Mouse (Mus musculus): ENCODE measurements at regions not wholly inside any gene's neighbourhood (a gene's known extent, or its start where the extent isn't known, plus 50 kb on each side); places are given as distances from the start of the nearest gene placed in this dataset.

DNA sequence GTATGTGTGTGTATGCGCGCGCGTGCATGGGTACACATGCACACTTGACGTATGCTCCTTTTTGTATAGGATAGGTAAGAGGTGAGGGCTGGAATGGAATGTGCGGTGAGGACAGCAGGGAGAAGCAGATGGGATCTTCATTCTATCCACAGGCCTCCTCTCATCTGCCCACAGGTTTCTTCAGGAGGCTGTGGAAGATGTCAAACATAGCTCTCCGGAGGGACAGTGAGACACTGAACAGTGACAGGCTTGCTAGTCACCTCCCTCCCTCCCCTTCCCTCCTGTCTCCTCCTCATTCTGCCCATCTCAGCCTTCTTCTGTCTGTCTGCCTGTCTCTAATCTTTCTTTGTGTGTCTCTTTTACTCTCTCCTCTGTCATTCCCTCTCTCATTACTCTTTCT lies 124.6 kb downstream of the En1 start:
- H3K27ac ChIP-seq: no peak overlapping the region
- no peak for ATAC-seq (ENCODE audit: low FRiP score)
- no peaks in the 10 kb centered on the region for H3K4me1 ChIP-seq (replicated peaks; ENCODE audit: control insufficient read depth, insufficient read depth, low read length)
- H3K4me2 ChIP-seq (replicated peaks): no peak overlapping the region
- no peaks in the 10 kb centered on the region for H3K36me3 ChIP-seq (replicated peaks; ENCODE audit: control insufficient read depth, insufficient read depth)
- H3K27me3 ChIP-seq (ENCODE audit: control insufficient read depth, insufficient read depth, low read length): no peaks in the 10 kb centered on the region
- H3K9me3 ChIP-seq (ENCODE audit: control insufficient read depth, low read length): no peaks in the 10 kb centered on the region
- no peak overlapping the region for H3K4me3 ChIP-seq (replicated peaks; ENCODE audit: low read length)
- 89% methylated on average over 7 of the region's 7 CpGs for WGBS
- DNase-seq (ENCODE audit: low spot score): no peak
- H3K9ac ChIP-seq: no peak overlapping the region

DNA sequence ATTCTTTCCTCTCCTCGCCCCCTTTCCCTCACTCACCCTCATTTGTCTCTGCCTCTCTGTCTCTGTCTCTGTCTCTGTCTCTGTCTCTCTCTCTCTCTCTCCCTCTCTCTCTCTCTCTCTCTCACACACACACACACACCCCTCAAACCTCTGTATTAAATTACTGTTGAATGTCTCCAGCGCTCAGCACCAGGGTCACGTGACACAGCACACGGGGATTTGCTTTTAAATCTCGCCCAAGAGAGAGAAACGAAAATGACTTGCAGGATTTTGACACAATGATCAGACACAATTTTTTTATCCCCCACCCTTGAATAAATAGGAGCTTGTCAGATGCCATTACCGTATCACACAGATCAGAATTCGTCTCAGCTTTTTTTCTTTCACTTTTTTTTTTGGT lies 125.2 kb downstream of the En1 start:
- DNase-seq (ENCODE audit: low spot score): no peak

DNA sequence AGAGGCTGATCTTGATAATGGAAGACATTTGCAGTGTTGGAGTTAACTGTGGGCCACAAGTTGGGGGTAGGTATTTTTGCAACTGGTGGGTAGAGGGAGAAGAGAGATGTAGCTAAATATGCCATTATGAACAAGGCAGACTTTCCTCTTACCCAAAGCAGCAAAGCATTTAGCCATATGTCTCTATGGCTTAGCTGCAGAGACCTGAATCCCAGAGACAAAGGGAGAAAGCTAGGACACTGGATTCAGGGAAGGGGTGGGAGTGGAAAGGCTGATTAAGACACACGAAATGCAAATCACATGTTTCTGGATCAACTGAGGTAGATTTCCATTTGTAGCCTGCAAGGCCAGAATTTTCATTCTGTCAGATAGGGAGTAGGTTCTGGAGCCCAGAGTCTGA lies 129.8 kb downstream of the En1 start:
- no peaks in the 10 kb centered on the region for H3K4me1 ChIP-seq (replicated peaks; ENCODE audit: control insufficient read depth, insufficient read depth, low read length)
- no peak overlapping the region for H3K4me2 ChIP-seq (replicated peaks)
- no peaks in the 10 kb centered on the region for H3K9me3 ChIP-seq (ENCODE audit: control insufficient read depth, low read length)
- 71% methylated on average over 1 of the region's 1 CpGs for WGBS
- ATAC-seq (ENCODE audit: low FRiP score) (no peak), DNase-seq (ENCODE audit: low spot score) (no peak)
- H3K9ac ChIP-seq: no peak overlapping the region
- H3K27me3 ChIP-seq (ENCODE audit: control insufficient read depth, insufficient read depth, low read length): no peaks in the 10 kb centered on the region
- H3K4me3 ChIP-seq (replicated peaks; ENCODE audit: low read length): no peak overlapping the region
- no peaks in the 10 kb centered on the region for H3K36me3 ChIP-seq (replicated peaks; ENCODE audit: control insufficient read depth, insufficient read depth)
- H3K27ac ChIP-seq: no peak overlapping the region

More for the DNA sequence above, 125.2 kb downstream of the En1 start:
- H3K36me3 ChIP-seq (replicated peaks; ENCODE audit: control insufficient read depth, insufficient read depth): no peaks in the 10 kb centered on the region
- H3K4me3 ChIP-seq (replicated peaks; ENCODE audit: low read length): no peak overlapping the region
- H3K27ac ChIP-seq: no peak overlapping the region
- no peaks in the 10 kb centered on the region for H3K27me3 ChIP-seq (ENCODE audit: control insufficient read depth, insufficient read depth, low read length)
- H3K4me1 ChIP-seq (replicated peaks; ENCODE audit: control insufficient read depth, insufficient read depth, low read length): no peaks in the 10 kb centered on the region
- no peaks in the 10 kb centered on the region for H3K9me3 ChIP-seq (ENCODE audit: control insufficient read depth, low read length)
- H3K4me2 ChIP-seq (replicated peaks): no peak overlapping the region
- ATAC-seq (ENCODE audit: low FRiP score): no peak
- no peak overlapping the region for H3K9ac ChIP-seq
- 75% methylated on average over 8 of the region's 8 CpGs for WGBS

DNA sequence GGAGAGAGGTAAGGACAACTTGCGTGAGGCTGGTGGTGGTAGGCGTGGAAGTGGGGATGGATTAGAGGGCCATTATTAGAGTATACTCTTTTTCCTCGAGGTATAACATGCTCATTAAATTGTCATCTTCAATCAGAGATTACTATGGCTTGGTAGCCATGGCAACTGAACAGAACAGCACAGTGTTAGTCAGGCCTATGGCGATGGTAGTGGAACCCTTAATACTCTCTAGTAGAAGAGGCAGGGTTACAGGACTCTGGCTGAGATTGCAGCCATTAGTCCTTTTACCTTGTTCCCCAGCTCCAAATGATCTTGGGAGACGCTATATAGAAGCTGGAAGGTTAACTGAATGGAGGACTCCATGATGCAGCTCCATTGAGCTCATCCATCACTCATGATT lies 131.5 kb downstream of the En1 start:
- H3K36me3 ChIP-seq (replicated peaks; ENCODE audit: control insufficient read depth, insufficient read depth): no peaks in the 10 kb centered on the region
- H3K4me3 ChIP-seq (replicated peaks; ENCODE audit: low read length): no peak overlapping the region
- no peaks in the 10 kb centered on the region for H3K27me3 ChIP-seq (ENCODE audit: control insufficient read depth, insufficient read depth, low read length)
- H3K4me1 ChIP-seq (replicated peaks; ENCODE audit: control insufficient read depth, insufficient read depth, low read length): no peaks in the 10 kb centered on the region
- no peak overlapping the region for H3K4me2 ChIP-seq (replicated peaks)
- WGBS: 76% methylated on average over 5 of the region's 5 CpGs
- H3K27ac ChIP-seq: no peak overlapping the region
- DNase-seq (ENCODE audit: low spot score) (no peak), ATAC-seq (ENCODE audit: low FRiP score) (no peak; the same call in 1 of the 2 replicates)
- no peaks in the 10 kb centered on the region for H3K9me3 ChIP-seq (ENCODE audit: control insufficient read depth, low read length)
- no peak overlapping the region for H3K9ac ChIP-seq

DNA sequence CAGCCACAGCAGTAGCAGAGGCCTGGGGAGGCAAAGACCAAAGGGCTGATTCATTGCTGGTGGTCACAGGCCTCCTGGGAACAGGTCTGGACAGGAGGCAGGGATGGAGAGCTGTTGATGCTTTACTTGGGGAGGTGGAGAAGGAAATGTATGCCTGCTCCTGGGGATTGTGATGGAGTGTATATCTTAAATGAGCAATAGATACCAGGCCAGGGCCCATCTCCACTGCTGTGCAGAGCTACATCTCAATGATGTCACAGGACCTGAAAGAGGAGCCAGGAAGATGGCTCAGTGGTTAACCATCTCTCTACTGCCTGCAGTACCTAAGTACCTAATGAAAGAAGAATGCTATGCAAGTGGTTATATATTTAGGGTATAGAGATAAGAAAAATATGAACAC lies 132.6 kb downstream of the En1 start:
- Histone ChIP-seq H3K4me2 (replicated peaks) (no peak overlapping the region), H3K9me3 (ENCODE audit: control insufficient read depth, low read length) (no peaks in the 10 kb centered on the region), H3K9ac (no peak overlapping the region), H3K27me3 (ENCODE audit: control insufficient read depth, insufficient read depth, low read length) (no peaks in the 10 kb centered on the region), H3K36me3 (replicated peaks; ENCODE audit: control insufficient read depth, insufficient read depth) (no peaks in the 10 kb centered on the region), H3K27ac (no peak overlapping the region), H3K4me1 (replicated peaks; ENCODE audit: control insufficient read depth, insufficient read depth, low read length) (no peaks in the 10 kb centered on the region), H3K4me3 (replicated peaks; ENCODE audit: low read length) (no peak overlapping the region)
- DNase-seq (ENCODE audit: low spot score) (no peak), ATAC-seq (ENCODE audit: low FRiP score) (no peak)

DNA sequence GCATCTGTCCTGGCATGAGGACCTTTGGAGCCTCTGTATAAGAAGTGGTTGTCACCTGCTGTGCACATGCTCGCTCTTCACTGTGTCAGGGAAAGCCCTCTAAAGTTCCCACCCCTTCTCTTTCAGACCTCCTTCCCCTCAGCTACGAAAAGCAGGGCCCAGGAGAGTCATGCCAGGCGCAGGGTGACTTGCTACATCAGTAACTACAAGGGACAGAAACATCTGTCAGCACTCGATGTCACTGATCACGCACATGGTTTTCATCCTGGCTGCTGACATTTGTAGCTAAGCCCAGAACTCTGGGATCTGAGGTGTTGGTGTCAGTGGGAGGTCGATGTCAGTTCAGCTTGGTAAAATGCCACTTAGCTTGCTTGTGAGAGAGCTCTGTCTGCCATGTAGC lies 137.3 kb downstream of the En1 start:
- Histone ChIP-seq H3K4me2 (replicated peaks) (no peak overlapping the region), H3K27ac (no peak overlapping the region), H3K4me1 (replicated peaks; ENCODE audit: control insufficient read depth, insufficient read depth, low read length) (no peaks in the 10 kb centered on the region), H3K36me3 (replicated peaks; ENCODE audit: control insufficient read depth, insufficient read depth) (no peaks in the 10 kb centered on the region), H3K27me3 (ENCODE audit: control insufficient read depth, insufficient read depth, low read length) (no peaks in the 10 kb centered on the region), H3K9ac (no peak overlapping the region), H3K4me3 (replicated peaks; ENCODE audit: low read length) (no peak overlapping the region), H3K9me3 (ENCODE audit: control insufficient read depth, low read length) (no peaks in the 10 kb centered on the region)
- WGBS: 68% methylated on average over 6 of the region's 6 CpGs
- no peak for DNase-seq (ENCODE audit: low spot score)
- no peak for ATAC-seq (ENCODE audit: low FRiP score)

DNA sequence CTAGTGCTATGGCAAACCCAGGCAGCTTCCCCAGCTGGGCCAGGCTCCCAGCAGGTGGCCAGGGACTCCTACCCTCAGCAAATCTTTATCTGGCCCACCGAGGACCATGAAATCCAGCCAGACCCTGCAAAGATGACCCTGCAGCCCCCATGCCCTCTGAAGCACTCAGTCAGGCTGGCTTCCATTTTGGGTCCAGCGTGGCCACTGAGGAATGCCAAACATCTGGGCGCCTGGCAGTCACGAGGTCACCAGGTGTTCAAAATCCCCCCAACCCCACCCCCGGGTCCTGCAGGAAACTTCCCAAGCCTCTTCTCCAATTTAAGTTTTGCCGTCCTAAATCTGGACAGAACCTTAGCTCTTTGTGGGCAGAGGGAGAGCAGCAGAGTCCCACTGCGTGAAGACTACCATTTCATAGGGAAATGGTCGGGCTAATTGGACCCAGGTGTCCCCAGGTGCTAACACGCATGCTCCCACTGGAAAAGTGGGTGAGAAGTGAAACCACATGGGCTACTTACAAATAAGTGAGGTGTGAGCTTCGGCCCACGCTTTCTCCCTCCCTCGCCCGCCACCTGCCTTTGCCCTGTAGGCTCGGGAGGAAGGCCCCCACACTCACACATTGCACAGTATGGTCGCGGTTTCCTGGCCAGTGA lies 139.0 kb downstream of the En1 start:
- Histone ChIP-seq H3K27ac (no peak overlapping the region), H3K36me3 (replicated peaks; ENCODE audit: control insufficient read depth, insufficient read depth) (no peaks in the 10 kb centered on the region), H3K4me2 (replicated peaks) (no peak overlapping the region), H3K4me1 (replicated peaks; ENCODE audit: control insufficient read depth, insufficient read depth, low read length) (no peaks in the 10 kb centered on the region), H3K4me3 (replicated peaks; ENCODE audit: low read length) (no peak overlapping the region), H3K27me3 (ENCODE audit: control insufficient read depth, insufficient read depth, low read length) (no peaks in the 10 kb centered on the region), H3K9ac (no peak overlapping the region), H3K9me3 (ENCODE audit: control insufficient read depth, low read length) (no peaks in the 10 kb centered on the region)
- ATAC-seq (ENCODE audit: low FRiP score): no peak
- WGBS: 84% methylated on average over 16 of the region's 16 CpGs
- no peak for DNase-seq (ENCODE audit: low spot score)

DNA sequence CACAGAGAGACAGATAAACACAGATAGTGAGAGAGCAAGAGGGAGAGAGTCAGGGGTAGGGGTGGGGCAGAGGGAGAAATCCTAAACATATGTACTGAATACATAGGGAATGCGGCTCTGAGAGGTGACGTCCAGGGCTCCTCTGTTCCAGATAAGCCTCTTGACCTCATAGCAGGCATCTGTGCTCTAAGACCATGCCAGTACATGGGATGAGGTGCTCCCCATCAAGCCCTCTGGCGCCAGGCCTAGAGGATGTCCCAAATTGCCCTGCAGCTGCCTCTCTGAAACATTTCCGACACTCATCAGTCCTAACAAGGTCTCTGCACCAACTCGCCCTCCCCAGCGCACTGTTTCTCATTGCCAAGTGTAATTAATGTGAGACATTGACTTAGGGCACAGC lies 146.7 kb downstream of the En1 start:
- Histone ChIP-seq H3K9ac (no peak overlapping the region), H3K36me3 (replicated peaks; ENCODE audit: control insufficient read depth, insufficient read depth) (no peaks in the 10 kb centered on the region), H3K27ac (no peak overlapping the region), H3K9me3 (ENCODE audit: control insufficient read depth, low read length) (no peaks in the 10 kb centered on the region), H3K4me2 (replicated peaks) (no peak overlapping the region), H3K4me3 (replicated peaks; ENCODE audit: low read length) (no peak overlapping the region), H3K4me1 (replicated peaks; ENCODE audit: control insufficient read depth, insufficient read depth, low read length) (no peaks in the 10 kb centered on the region), H3K27me3 (ENCODE audit: control insufficient read depth, insufficient read depth, low read length) (no peaks in the 10 kb centered on the region)
- no peak for ATAC-seq (ENCODE audit: low FRiP score)
- DNase-seq (ENCODE audit: low spot score): no peak
- WGBS: 85% methylated on average over 6 of the region's 6 CpGs

DNA sequence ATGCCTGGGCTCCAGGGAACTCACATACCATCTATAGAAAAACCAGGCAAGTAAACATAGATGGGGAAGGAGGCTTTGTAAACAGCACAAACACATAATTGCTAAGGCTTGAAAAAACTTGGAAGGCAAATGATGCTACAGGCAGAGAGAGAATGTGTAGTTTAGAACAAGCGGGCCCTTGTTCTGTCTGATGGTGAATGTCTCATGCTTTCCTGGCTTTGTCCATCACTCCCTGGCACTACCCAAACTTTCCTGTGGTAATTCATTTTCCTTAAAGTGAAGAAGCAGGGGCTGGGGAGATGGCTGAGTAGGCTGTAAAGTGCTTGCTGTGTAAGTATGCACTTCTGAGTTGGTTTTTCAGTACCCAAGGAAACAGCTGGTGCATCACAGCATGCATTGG lies 151.2 kb downstream of the En1 start:
- no peak overlapping the region for H3K27ac ChIP-seq
- 86% methylated on average over 1 of the region's 1 CpGs for WGBS
- H3K36me3 ChIP-seq (replicated peaks; ENCODE audit: control insufficient read depth, insufficient read depth): no peaks in the 10 kb centered on the region
- H3K4me1 ChIP-seq (replicated peaks; ENCODE audit: control insufficient read depth, insufficient read depth, low read length): no peaks in the 10 kb centered on the region
- no peak overlapping the region for H3K4me2 ChIP-seq (replicated peaks)
- no peaks in the 10 kb centered on the region for H3K27me3 ChIP-seq (ENCODE audit: control insufficient read depth, insufficient read depth, low read length)
- DNase-seq (ENCODE audit: low spot score): no peak
- no peak overlapping the region for H3K4me3 ChIP-seq (replicated peaks; ENCODE audit: low read length)
- no peaks in the 10 kb centered on the region for H3K9me3 ChIP-seq (ENCODE audit: control insufficient read depth, low read length)
- H3K9ac ChIP-seq: no peak overlapping the region
- no peak for ATAC-seq (ENCODE audit: low FRiP score)

DNA sequence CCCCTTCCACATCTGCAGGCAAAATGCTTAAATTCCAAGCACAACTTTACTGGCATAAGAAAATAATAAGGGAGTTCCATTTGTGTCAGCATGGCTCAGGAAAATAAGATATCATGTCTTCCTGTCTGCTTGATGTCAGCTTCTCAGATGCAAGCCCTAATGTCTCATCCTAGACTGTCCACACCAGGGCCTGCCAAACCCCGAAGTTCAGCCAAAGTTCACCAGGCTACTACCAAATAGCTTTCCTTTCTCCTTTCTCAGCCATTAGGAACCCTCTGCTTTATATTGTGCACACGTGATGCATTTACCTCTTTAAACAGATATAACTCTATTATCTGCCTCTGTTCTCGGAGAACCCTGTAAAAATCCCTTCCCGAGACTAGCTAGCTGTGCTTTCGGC lies 152.1 kb downstream of the En1 start:
- WGBS: 89% methylated on average over 5 of the region's 5 CpGs
- Histone ChIP-seq H3K36me3 (replicated peaks; ENCODE audit: control insufficient read depth, insufficient read depth) (no peaks in the 10 kb centered on the region), H3K27me3 (ENCODE audit: control insufficient read depth, insufficient read depth, low read length) (no peaks in the 10 kb centered on the region), H3K27ac (no peak overlapping the region), H3K9me3 (ENCODE audit: control insufficient read depth, low read length) (no peaks in the 10 kb centered on the region), H3K4me2 (replicated peaks) (no peak overlapping the region), H3K4me1 (replicated peaks; ENCODE audit: control insufficient read depth, insufficient read depth, low read length) (no peaks in the 10 kb centered on the region), H3K9ac (no peak overlapping the region), H3K4me3 (replicated peaks; ENCODE audit: low read length) (no peak overlapping the region)
- no peak for DNase-seq (ENCODE audit: low spot score)
- no peak for ATAC-seq (ENCODE audit: low FRiP score)
